Mouse (Mus musculus) lung, postnatal 4 days (tissue): ENCODE data around the gene Olfr372.
"Not testable (repeated sequence)": the region's sequence is repeated elsewhere in the genome, so short reads cannot be mapped to it uniquely, and the experiment has no call there.

Experiments used
- DNase-seq, 2 experiments: peaks; one replicate each; pipeline ENCODE4 v3.0.0; 2021

Gene Olfr372

DNA sequence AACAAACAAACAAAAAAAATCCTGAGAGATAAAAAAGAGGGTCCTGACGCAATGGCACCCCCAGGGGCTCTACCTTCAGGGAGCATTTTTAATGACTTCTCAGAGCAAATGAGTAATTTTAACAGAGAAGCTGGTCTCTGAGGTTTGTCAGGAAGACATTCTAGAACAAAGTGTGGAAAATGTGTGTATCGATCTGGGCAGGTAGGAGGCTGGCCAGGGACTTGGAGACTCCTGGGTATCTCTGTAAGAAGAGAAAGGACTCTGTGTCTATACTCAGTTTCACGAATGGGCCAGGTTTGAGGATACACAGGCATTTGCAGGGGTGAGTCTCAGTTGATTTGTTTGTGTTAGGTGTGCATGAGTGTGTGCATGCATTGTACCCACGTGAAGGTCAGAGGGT lies at the start of gene Olfr372:
Gene Olfr372 (plus strand): TSS at position 301 of the 400 bp plus-strand sequence.
- DNase-seq: not testable (repeated sequence)

DNA sequence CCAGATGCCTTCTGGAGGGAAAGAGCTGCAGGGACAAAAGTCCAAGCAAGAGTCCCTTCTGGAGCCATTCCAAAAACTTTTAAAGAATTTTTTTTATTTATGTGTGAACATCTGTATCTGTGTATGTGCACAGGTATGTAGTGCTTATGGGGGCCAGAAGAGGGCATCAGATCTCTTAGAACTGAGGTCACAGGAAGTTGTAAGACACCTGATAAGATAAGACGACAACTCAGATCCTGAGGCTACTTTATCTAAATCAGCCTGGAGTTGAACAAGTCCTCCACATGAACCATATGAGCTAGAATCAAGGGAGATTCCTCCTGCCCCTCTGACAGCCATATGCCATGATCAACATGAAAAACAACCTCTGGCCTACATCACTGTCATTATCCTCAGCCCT lies 41.6 kb upstream of the Olfr372 start:
- no peak for DNase-seq

DNA sequence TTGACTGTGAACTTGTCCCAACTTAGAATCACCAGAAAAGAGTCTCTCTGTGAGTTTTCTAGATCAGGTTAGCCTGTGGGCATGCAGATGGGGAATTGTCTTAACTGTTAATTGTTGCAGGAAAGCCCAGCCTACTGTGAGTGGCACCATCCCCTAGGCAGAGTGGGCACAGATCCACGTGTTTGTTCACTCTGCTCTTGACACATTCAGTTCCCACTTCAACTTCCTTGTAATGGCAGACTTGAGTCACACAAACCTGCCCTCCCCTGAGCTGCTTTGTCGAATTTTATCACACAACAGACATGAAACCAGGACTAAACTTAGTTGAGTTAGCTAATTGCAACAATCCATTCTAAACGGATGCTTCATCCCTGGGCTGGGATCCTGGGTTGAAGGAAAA lies 40.8 kb upstream of the Olfr372 start:
- no peak for DNase-seq

DNA sequence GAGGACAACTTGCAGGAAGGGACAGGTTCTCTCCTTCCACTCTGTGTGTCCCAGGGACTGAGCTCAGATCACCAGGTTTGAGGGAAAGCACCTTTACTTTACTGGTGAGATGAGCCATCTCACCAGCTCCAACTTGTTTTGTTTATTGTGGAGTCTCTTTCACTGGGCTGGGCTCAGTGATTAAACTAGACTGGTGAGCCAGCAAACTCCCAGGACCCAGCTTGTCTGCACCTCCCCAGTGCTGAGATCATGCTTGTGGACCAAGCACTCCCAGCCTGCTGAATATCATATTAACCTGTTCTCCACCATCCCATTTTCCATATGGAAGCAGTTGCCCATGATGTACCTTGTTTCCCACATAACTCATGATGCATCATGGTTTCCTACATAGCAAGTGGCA lies 38.1 kb upstream of the Olfr372 start:
- no peak for DNase-seq

DNA sequence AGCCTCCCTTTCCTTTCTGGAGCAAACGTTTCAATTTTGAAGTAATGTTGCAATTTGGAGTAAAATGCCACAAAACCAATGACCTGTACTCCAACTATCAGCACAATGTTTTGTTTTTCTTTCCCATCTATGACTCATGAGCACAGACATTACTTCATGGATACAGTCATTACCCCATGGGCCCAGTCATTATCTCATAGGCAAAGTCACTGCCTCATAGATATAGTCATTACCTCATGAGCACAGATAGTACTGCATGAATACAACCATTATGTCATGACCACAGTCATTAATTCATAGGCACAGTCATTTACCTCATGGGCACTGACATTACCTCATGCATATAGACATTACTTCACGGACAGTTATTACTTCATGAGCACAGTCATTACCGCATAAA lies 35.1 kb upstream of the Olfr372 start:
- no peak for DNase-seq

DNA sequence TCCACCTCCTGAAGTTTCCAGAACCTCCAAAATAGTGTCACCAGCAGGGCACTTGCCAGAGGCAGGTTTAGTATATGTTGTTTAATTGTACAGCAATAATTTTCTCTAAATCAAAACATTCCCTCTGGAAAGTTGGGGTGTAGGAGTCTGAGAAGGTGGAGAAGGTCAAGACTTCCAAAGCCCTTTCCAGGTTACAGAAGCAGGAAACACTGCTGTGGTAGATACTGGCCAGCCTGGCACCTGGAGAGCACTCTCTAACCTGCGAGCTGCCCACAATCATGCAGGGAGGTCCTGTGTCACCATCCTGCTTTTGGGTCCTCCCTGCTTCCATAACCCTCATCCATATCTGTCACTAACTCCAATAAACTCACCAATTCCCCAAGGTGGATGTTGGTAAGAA lies 34.3 kb upstream of the Olfr372 start:
- no peak for DNase-seq

DNA sequence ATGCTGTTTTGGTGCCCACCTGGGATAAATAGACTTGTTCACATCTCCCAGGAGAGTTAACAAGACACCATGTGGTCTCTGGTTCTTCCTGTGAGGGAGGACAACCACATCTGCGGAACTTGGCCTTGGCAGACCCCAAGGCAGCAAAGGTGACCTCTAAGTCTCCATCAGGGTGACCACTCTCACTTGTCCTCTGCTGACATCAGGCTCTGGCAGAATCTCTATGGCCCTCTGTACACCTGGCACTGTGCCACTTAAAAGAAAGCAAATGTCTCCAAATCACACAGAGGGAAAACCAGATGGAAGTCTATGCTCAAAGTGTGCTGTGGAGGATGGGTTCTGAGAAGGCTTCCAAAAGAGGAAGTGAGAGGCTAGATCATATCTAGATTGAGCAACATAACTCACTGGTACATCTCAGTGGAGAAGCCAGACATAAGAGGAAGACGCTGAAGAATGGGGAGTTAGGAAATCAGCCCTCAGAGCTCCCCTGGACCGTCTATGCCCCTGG lies 32.8 kb upstream of the Olfr372 start:
- DNase-seq: peak in 1 of 2 experiments; percentile 48

DNA sequence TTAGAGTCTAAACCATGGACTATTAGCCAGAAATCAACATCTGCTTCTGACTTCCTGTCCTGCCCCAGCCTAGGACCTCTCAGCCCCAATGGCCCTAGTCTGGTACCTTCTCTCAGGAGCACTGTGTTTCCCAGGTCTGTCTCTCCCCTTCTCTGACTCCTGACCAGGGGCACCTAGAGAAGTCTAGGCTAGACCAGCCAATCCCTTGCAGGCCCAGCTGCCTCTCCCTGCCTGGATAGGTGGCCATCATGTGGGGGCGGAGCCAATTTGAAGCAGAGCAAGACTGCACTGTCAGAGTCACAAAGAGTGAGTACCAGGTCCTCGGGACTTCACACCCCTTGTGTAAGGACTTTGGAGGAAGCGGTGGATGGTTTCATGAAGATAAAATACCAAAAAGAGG lies 31.5 kb upstream of the Olfr372 start, which contains the start of gene Cyp4f18:
Gene Cyp4f18 (minus strand): TSS at position 154 of the 400 bp plus-strand sequence.
- peak; percentile 64 to 65 for DNase-seq

DNA sequence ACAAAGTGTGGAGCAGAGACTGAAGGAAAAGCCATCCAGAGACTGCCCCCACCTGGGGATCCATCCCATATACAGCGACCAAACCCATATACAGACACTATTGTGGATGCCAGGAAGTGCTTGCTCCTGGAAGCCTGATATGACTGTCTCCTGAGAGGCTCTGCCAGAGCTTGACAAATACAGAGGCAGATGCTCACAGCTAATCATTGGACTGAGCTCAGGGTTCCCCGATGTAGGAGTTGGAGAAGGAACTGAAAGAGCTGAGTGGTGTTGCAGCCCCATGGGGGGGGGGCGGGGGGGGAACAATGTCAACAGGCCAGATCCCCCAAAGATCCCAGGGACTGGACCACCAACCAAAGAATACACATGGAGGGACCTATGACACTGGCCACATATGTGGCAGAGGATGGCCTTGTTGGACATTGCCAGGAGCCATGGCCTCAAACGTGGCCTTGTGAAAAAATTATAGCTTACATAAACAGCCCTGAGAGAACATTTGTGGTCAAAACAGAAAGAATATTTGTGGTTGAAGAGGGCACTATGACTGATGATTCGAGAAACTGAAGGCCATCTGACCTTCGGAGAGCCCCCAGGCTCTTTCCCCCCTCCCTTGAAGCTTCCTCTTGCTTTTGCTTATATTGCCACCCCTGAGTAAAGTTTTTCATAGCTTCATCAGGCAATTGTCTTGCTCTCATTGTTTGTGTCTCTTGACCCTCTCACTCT lies 27.4 kb upstream of the Olfr372 start:
- not testable (repeated sequence) for DNase-seq

DNA sequence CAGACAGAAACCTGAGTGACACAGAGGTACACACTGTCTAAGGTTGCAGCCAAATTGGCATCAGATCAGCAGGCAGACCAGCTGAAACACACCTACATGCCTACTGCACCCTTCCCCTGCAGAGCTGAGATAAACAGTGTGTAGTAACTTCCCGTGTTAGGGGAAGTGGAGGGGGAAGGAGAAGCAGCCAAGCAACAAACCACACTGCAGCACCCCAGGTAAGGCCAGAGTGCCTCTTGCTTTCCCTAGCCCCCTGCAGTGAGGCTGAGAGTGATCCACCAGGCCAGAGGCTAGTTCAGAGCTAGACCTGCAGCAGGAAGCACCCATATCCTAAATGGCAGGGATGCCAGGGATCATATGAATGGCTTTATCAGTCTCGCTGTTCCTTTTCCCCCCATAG lies 23.7 kb upstream of the Olfr372 start:
- DNase-seq: peak; percentile 23 to 26

DNA sequence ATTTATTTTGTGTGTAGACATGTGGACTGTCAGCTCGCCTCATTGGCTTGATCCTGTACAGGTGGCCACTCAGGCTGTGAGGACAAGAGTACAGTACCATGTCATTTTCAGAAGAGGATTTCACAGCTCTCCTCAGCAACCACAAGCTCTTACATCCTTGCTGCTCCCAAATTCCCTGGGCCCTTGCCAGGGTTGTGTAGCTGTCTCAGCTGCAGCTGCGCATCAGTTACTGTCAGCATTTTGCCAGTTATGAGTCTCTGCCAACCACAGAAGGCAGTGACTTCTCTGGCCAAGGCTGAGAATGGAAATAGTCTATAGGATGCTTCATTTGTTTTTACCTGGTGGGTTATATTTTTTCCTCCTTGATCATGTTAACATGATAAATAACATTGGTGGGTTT lies 22.9 kb upstream of the Olfr372 start:
- no peak for DNase-seq

DNA sequence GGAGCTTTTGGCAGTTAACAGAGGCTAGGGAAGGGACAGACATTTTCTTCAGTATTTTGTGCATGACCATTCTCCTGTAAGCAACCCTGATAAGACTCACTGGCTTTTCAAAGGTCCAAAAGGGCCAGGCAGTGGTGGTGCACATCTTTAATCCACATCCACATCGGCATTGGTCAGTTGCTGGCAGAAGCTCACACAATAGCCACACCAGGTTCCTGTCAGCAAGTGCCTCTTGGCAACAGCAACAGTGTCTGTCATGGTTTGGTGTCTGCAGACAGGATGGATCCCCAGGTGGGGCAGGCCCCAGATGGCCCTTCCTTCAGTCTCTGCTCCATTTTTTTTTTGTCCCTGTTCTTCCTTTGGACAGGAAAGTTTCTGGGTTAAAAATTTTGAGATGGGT lies 22.0 kb upstream of the Olfr372 start:
- not testable (repeated sequence) for DNase-seq

DNA sequence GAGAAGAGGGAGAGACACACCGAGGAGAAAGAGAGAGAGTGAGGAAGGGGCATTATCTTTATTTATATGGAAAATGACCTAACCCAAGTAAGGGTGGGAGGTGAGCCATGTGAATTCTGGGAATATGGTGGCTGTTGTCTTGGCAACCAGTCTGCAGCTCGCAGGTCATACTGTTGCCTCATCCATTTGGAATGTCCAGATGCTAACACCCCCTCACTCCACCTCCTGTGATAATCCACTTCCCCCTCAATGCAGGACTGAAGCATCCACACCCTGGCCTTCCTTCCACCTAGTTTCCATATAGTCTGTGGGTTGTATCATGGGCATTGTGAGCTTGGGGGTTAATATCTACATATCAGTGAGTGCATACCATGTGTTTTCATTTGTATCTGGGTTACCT lies 21.2 kb upstream of the Olfr372 start:
- no peak for DNase-seq

DNA sequence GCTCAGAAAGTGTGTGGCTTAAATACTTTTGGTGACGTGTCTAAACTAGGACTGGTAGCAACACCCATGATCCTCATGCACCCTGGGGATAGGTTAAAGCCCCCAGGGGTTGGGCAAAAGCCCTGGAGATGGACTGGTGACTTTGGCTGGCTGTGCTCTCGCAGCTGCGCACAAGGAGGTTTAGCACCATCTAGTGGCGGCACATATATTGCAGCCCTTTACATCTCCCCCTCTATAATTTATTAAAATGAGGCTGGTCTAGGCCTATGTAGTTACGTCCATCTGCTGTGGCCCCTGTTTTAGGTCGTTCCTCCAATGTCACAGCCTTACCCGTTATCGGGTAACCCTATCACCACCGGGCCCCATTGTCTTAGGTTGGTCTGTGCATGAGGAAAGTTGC lies 16.1 kb upstream of the Olfr372 start:
- DNase-seq: peak; percentile 34 to 55

DNA sequence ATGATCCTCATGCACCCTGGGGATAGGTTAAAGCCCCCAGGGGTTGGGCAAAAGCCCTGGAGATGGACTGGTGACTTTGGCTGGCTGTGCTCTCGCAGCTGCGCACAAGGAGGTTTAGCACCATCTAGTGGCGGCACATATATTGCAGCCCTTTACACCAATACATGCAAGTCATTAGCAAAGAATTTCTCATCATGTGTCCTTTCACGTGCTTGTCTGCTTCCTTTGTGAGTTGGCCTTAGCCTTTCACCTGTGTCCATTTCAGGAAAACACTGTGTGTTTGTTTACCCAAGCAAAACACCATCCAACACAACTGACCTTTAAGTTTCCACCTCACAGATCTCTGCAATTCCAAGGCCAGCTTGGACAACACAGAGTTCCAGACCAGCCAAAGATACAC lies 8.1 kb upstream of the Olfr372 start:
- DNase-seq: peak in 1 of 2 experiments; percentile 54

DNA sequence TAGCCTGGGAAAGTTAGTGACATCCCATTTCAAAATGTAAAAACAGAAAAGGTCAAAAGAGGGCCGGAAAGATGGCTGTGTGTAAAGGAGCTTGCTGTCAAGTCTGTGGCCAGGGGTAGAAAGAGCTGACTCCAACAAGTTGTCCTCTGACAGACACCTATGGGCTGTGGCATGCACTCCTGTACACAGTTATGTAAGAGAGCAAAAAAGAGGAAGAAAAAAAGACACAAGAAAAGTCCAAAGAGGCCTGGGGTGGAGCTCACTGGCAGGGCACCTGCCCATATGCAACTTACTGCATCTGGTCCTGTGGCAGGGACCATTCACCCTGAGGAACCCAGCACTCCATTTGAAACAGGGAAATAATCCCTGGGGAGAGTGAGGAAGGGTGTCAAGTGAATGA lies 1.5 kb downstream of the Olfr372 start:
- no peak for DNase-seq

DNA sequence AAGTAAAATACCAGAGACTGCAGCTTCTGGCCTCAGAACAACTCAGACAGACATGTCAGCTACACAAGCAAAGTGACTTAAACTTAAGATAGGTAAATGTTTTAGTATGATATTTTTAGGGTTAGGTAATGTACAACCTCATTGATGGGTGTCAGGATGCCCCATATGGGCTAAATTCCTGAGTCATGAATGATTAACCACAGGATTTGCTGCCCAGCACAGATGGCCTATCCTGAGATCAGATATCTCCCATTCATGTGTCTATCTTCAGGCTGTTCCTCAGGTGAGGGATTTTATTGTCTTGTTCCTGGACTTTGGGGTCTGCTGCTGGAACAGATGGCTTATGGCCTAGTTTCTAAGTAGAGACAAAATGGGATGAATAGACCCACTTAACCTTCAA lies 13.6 kb downstream of the Olfr372 start:
- DNase-seq: not testable (repeated sequence)

DNA sequence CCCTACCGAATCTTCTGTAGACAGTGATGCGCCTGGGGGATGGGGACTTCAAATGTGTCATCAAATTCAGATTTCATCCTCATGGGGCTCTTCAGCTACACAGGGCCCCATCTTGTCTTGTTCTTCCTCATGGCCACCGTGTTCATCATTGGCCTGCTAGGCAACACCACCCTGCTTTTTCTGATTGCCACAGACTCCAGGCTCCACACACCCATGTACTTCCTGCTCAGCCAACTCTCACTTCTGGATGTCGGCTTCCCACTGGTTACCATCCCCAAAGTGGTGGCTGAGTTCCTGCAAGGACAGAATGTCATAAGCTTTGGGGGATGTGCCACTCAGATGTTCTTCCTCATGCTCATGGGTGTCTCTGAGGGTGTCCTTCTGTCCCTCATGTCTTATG lies 16.6 kb downstream of the Olfr372 start:
- DNase-seq: not testable (repeated sequence)

DNA sequence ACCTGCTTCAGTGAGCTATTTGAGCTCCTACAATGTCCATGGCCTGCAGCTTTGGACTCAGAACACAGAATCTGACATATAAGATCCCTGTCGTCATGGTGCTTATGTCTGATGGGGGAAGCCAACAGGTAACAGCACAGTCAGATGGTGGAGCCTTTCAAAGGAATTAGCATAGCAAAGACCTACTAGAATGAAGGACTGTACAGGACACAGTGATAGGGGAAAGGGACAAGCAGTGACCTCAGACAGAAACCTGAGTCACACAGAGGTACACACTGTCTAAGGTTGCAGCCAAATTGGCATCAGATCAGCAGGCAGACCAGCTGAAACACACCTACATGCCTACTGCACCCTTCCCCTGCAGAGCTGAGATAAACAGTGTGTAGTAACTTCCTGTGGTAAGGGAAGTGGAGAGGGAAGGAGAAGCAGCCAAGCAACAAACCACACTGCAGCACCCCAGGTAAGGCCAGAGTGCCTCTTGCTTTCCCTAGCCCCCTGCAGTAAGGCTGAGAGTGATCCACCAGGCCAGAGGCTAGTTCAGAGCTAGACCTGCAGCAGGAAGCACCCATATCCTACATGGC lies 25.9 kb downstream of the Olfr372 start:
- DNase-seq: not testable (repeated sequence)

DNA sequence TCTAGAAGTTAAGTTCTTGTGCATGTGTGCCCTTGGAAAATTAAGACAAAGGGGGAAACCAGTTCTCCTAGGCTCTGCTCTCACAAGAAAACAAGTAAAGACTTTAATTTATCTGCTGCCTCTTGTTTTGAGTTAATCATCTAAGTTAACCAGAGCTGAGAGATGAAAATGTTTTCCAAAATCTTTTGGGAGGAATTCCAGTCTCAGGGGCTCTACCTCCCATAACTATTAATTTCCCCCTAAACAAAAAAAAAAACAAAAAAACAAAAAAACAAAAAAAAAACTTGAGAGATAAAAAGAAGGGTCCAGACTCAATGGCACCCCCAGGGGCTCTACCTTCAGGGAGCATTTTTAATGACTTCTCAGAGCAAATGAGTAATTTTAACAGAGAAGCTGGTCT lies 41.9 kb downstream of the Olfr372 start, which contains the start of gene Olfr373:
Gene Olfr373 (plus strand): TSS at position 301 of the 400 bp plus-strand sequence.
- DNase-seq: not testable (repeated sequence)

DNA sequence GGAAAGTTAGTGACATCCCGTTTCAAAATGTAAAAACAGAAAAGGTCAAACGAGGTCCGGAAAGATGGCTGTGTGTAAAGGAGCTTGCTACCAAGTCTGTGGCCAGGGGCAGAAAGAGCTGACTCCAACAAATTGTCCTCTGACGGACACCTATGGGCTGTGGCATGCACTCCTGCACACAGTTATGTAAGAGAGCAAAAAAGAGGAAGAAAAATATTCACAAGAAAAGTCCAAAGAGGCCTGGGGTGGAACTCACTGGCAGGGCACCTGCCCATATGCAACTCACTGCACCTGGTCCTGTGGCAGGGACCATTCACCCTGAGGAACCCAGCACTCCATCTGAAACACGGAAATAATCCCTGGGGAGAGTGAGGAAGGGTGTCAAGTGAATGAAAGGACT lies 43.7 kb downstream of the Olfr372 start:
- no peak for DNase-seq

DNA sequence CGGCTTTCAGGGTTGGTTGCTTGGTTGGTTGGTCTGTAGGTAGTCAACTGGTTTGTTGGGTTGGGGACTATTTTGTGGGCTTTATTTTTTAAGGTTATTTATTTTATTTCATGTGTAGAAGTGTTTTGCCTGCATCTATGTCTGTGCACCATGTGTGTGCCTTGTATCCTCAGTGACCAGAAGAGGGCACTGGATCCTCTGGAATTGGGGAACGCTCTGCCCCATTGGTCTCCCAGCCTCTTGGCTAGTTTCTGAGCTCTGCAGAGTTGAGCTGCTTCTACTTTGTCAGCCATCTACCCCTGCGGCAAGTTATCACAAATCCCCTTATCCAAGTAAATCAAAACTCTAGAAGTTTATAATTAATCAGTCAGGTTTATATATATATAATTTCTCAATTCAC lies 46.6 kb downstream of the Olfr372 start:
- not testable (repeated sequence) for DNase-seq

DNA sequence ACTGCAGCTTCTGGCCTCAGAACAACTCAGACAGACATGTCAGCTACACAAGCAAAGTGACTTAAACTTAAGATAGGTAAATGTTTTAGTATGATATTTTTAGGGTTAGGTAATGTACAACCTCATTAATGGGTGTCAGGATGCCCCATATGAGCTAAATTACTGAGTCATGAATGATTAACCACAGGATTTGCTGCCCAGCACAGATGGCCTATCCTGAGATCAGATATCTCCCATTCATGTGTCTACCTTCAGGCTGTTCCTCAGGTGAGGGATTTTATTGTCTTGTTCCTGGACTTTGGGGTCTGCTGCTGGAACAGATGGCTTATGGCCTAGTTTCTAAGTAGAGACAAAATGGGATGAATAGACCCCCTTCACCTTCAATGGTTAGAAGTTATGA lies 55.7 kb downstream of the Olfr372 start:
- not testable (repeated sequence) for DNase-seq

DNA sequence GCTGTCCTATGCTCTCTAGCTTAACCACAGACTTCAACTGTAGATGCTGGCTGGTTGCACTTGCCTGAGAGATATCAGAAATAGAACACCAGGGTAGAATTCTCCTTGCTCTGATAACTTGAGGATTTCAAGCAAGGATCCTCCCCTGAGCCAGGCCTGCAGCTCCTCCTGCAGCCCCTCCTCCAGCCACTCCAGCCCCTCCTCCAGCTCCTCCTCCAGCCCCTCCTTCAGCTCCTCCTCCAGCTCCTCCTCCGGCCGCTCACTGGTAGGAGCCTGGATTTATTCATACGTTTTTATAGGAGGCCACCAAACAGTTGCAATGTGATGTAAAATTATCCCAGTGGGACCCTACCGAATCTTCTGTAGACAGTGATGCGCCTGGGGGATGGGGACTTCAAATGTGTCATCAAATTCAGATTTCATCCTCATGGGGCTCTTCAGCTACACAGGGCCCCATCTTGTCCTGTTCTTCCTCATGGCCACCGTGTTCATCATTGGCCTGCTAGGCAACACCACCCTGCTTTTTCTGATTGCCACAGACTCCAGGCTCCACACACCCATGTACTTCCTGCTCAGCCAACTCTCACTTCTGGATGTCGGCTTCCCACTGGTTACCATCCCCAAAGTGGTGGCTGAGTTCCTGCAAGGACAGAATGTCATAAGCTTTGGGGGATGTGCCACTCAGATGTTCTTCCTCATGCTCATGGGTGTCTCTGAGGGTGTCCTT lies 58.5 kb downstream of the Olfr372 start:
- DNase-seq: peak; percentile 60 to 68
